Mouse (Mus musculus) heart, embryonic 13.5 days (tissue): Measurements from ENCODE around the gene Pdlim1. TPM values are rescaled to one million over a fixed set of nuclear protein-coding genes. Genes with fewer than 3 reads are reported as not detected.

ENCODE experiments used
- ATAC-seq: fragments of 200-750 bp; cut with Nextera tagmentation; 2 replicates; pipeline ENCODE4 v1.8.0; 2017; ENCODE audit warnings: moderate TSS enrichment; ENCODE audit not compliant: insufficient number of reproducible peaks, low FRiP score, low TSS enrichment; ENCODE audit errors: extremely low read depth
- H3K27ac ChIP-seq: fragments of 300-500 bp; sonication (generic); replicated peaks from 2 replicates; pipeline ENCODE4 v1.5.1; 2015; ENCODE audit warnings: moderate library complexity, mild to moderate bottlenecking, inconsistent platforms
- H3K27me3 ChIP-seq: fragments of 300-500 bp; sonication (generic); replicated peaks from 2 replicates; pipeline ENCODE4 v1.6.1; 2015; ENCODE audit warnings: mild to moderate bottlenecking, inconsistent platforms
- H3K36me3 ChIP-seq: fragments of 300-500 bp; sonication (generic); 2 replicates; pipeline ENCODE4 v1.6.1; 2015; ENCODE audit warnings: mild to moderate bottlenecking, inconsistent platforms
- H3K4me1 ChIP-seq: fragments of 300-500 bp; sonication (generic); 2 replicates; pipeline ENCODE4 v1.6.1; 2015; ENCODE audit warnings: inconsistent platforms
- H3K4me2 ChIP-seq: fragments of 300-500 bp; sonication (generic); 2 replicates; pipeline ENCODE4 v1.6.1; 2015; ENCODE audit warnings: inconsistent platforms, mild to moderate bottlenecking, moderate library complexity
- H3K4me3 ChIP-seq: fragments of 300-500 bp; sonication (generic); 2 replicates; pipeline ENCODE4 v1.5.1; 2015; ENCODE audit warnings: moderate library complexity, mild to moderate bottlenecking, inconsistent platforms
- H3K9ac ChIP-seq: fragments of 300-500 bp; sonication (generic); 2 replicates; pipeline ENCODE4 v1.6.1; 2015; ENCODE audit warnings: inconsistent platforms, mild to moderate bottlenecking, moderate library complexity
- H3K9me3 ChIP-seq: fragments of 300-500 bp; sonication (generic); 2 replicates; pipeline ENCODE4 v1.6.1; 2016; ENCODE audit warnings: inconsistent platforms
- WGBS: fragments of 180-500 bp; shearing (Covaris S2); methylation state at CpG from one replicate; pipeline ENCODE4 v1.1.7; 2015; ENCODE audit warnings: mixed read lengths; 5-methylcytosine and 5-hydroxymethylcytosine counted together
- polyA plus RNA-seq: library from polyadenylated mRNA; unstranded; fragments of >200 nt; fragmentation: Nextera tagmentation; extraction: Ambion mirVana; gene quantifications from 2 replicates; pipeline ENCODE4 v1.2.1, GENCODE M21; 2015

Pdlim1 gene
- polyA plus RNA-seq, 1 experiment from 2014 or later, result 247 TPM

- 81% methylated on average over 10 of the region's 10 CpGs for WGBS
- no peak overlapping the region for H3K4me3 ChIP-seq
- H3K36me3 ChIP-seq, result no peaks in the 10 kb centered on the region
- H3K27ac ChIP-seq, result no peak overlapping the region
- no peak overlapping the region for H3K9ac ChIP-seq
- no peaks in the 10 kb centered on the region for H3K9me3 ChIP-seq
- H3K4me1 ChIP-seq, result no peaks in the 10 kb centered on the region
- H3K27me3 ChIP-seq, result no peaks in the 10 kb centered on the region
- no peak overlapping the region for H3K4me2 ChIP-seq
- ATAC-seq, result no peak
These were observed 81.0 kb downstream of the Pdlim1 start for GRCm38 (mm10) chr19:40190596-40190995.

DNA sequence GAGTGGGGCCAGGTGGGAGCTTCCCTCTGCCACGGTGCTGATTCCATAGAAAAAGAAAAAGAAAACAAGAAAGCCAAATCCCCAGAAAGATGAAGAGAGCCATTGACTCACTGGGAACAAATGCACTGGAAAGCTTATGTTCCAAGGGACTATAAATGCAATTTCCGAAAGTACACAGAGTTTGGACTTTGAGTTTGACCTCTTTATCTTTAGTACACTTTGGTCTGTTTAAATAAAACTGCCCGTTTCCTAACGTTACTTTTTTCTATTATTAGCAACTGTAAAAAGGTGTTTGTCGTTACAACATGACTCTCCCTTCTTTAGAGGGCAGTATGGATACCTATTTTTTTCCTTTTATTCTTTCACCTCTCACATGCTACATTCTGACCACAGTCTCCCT lies 84.5 kb downstream of the Pdlim1 start, which contains the start of gene Cyp2c70:
Cyp2c70 (minus strand) TSS at position 174 of the 400 bp plus-strand sequence.
- Histone ChIP-seq H3K27ac (no peak within 1 kb of the TSS), H3K9ac (no peak within 1 kb of the TSS), H3K9me3 (no peaks in the 10 kb centered on the region), H3K36me3 (no peaks in the 10 kb centered on the region), H3K4me3 (no peak within 1 kb of the TSS), H3K4me2 (no peak within 1 kb of the TSS), H3K27me3 (no peaks in the 10 kb centered on the region), H3K4me1 (no peaks in the 10 kb centered on the region)
- no peak for ATAC-seq
- WGBS, result 46% methylated on average over 5 of the region's 5 CpGs

DNA sequence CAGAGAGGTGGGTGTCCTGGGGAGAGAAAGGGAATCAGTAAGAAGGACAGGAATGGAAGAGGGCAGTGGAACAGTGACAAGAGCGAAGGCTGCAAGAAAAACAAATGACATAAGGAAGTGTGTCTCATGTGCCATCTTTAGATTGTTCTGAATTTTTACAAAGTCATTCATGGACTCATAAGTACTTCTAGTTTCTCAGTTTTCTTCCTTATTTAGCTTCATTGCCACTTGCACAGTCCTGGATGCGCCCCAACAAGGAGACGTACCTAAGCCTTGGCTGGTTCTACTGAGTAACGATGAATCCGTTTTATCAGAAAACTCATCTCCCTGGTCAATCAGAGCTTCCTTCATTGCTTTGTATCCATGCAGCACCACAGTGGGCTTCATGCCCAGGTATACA lies 88.0 kb downstream of the Pdlim1 start:
- Histone ChIP-seq H3K9me3 (no peaks in the 10 kb centered on the region), H3K36me3 (no peaks in the 10 kb centered on the region), H3K27ac (no peak overlapping the region), H3K4me2 (no peak overlapping the region), H3K27me3 (no peaks in the 10 kb centered on the region), H3K4me1 (no peaks in the 10 kb centered on the region), H3K9ac (no peak overlapping the region), H3K4me3 (no peak overlapping the region)
- ATAC-seq, result no peak
- WGBS, result 87% methylated on average over 5 of the region's 5 CpGs

GRCm38 (mm10) chr19:40178311-40178710 lies 93.3 kb downstream of the Pdlim1 start:
- Histone ChIP-seq H3K27ac (no peak overlapping the region), H3K36me3 (no peaks in the 10 kb centered on the region), H3K27me3 (no peaks in the 10 kb centered on the region), H3K4me1 (peaks cover 5% of the 10 kb centered on the region; the same call in 1 of the 2 replicates), H3K4me2 (no peak overlapping the region), H3K9ac (no peak overlapping the region), H3K9me3 (no peaks in the 10 kb centered on the region), H3K4me3 (no peak overlapping the region)
- no peak for ATAC-seq
- 56% methylated on average over 4 of the region's 4 CpGs for WGBS

Other genes with a start within 250 kb of the Pdlim1 start
- gene Cyp2c54, start 198.0 kb downstream of the Pdlim1 start, polyA plus RNA-seq, result not detected in 2 replicates
- gene Cyp2c50, start 182.2 kb downstream of the Pdlim1 start, polyA plus RNA-seq, result not detected in 2 replicates
- gene Cyp2c70, start 84.5 kb downstream of the Pdlim1 start, polyA plus RNA-seq, result 0.19 TPM in 1 of 2 replicates, not detected in the other
- gene Sorbs1, start 241.9 kb upstream of the Pdlim1 start, polyA plus RNA-seq, result 65.4 and 74.3 TPM in 2 replicates